In the genomic region with DNA sequence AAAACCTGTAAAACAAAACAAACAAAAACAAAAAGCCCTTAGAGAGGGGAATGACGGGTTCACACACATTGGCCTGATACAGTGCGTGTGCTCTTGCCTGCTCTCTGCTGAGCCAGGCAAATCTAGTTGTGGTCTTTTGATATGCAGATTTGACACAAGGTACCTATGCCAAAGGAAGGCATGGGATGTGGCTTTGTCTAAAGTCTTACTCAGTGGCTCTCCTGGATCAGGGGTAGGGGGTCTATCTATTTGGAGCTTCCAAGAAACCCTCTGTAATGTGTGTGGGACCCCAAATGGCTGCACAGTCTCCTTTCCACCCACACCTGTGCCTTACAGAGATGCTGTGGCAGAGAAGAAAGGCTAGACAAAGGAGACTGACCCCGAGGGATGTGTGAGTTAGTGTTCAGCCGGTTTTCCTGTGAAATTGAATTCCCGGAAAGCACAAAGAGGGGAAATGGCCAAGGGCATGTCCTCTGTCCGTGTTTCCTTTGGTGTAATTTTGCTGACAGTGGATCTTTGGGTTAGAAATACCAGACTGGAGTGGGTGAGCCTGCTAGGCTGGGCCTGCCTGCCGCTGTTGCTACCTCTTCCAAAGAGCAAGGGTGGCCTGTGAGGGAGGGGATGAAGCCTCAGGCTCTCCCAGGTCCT, we compare ENCODE assay signal across 12 mouse cellular contexts.
DNase-seq lines count a peak whose midpoint lies in the region; ATAC-seq and TF ChIP-seq lines count a peak whose summit lies in the region.
"Had no signal": no experiment of that assay in that cellular context is flagged by ENCODE, and none has a peak within 500 bp of the region (broad histone marks: within the 10 kb centered on the region; RNA-seq: fewer than 3 reads in every experiment).

No protein-coding gene starts in this region.

- 63% methylated on average over 7 of the region's 7 CpGs for whole genome bisulfite sequencing in heart, embryonic 14.5 days
- WGBS in lung, embryonic 16.5 days: 66% methylated on average over 7 of the region's 7 CpGs
- 51% methylated on average over 7 of the region's 7 CpGs for WGBS in kidney, embryonic 14.5 days
- 65% methylated on average over 7 of the region's 7 CpGs for WGBS in stomach, embryonic 16.5 days
- 88% methylated on average over 7 of the region's 7 CpGs for WGBS in cerebellum, adult 2 months

- no peak for TF ChIP-seq POLR2A in cerebellum, adult 2 months (IDR thresholded peaks at IDR 0.05; ENCODE audit: borderline replicate concordance, insufficient read depth, low read length)

- TF ChIP-seq CTCF in cerebellum, adult 2 months (IDR thresholded peaks at IDR 0.05; ENCODE audit: borderline replicate concordance, insufficient read depth, low read depth, low read length): no peak

- no peak overlapping the region for H3K4me2 ChIP-seq in heart, embryonic 14.5 days (ENCODE audit: low read length)
- H3K4me2 ChIP-seq in lung, embryonic 16.5 days (ENCODE audit: low read depth, low read length): no peak overlapping the region; the same call in 1 of the 2 replicates
- H3K4me2 ChIP-seq in kidney, embryonic 14.5 days (replicated peaks; ENCODE audit: low read depth, low read length): no peak overlapping the region
- no peak overlapping the region for H3K4me2 ChIP-seq in stomach, embryonic 16.5 days (ENCODE audit: low read depth, low read length)

- no peaks in the 10 kb centered on the region for H3K9me3 ChIP-seq in heart, embryonic 14.5 days (ENCODE audit: control insufficient read depth, low read length)
- no peaks in the 10 kb centered on the region for H3K9me3 ChIP-seq in lung, embryonic 16.5 days (ENCODE audit: control insufficient read depth, low read length)
- no peaks in the 10 kb centered on the region for H3K9me3 ChIP-seq in kidney, embryonic 14.5 days (ENCODE audit: control insufficient read depth, low read length)
- H3K9me3 ChIP-seq in stomach, embryonic 16.5 days (replicated peaks; ENCODE audit: control insufficient read depth, low read length): no peaks in the 10 kb centered on the region

- H3K36me3 ChIP-seq in heart, embryonic 14.5 days (ENCODE audit: control insufficient read depth, insufficient read depth, low read length): no peaks in the 10 kb centered on the region
- no peaks in the 10 kb centered on the region for H3K36me3 ChIP-seq in lung, embryonic 16.5 days (ENCODE audit: control insufficient read depth, insufficient read depth, low read length)
- H3K36me3 ChIP-seq in kidney, embryonic 14.5 days (ENCODE audit: control insufficient read depth, insufficient read depth, low read length): no peaks in the 10 kb centered on the region
- H3K36me3 ChIP-seq in stomach, embryonic 16.5 days (ENCODE audit: control insufficient read depth, insufficient read depth, low read length): no peaks in the 10 kb centered on the region

- no peak; the same call in 1 of the 2 replicates for ATAC-seq in heart, embryonic 14.5 days (ENCODE audit: insufficient number of reproducible peaks, insufficient read depth, low FRiP score, low read depth)
- peak; percentile 76 for ATAC-seq in lung, embryonic 16.5 days (ENCODE audit: low read depth)
- ATAC-seq in kidney, embryonic 14.5 days (ENCODE audit: low FRiP score, low TSS enrichment): no peak
- no peak for ATAC-seq in stomach, embryonic 16.5 days (ENCODE audit: insufficient read depth, low FRiP score)
- ATAC-seq: CD4-positive, CD25-positive, alpha-beta regulatory T cell, adult 4 months had no signal

- H3K9ac ChIP-seq in heart, embryonic 14.5 days (ENCODE audit: low read length): no peak overlapping the region
- H3K9ac ChIP-seq in lung, embryonic 16.5 days (ENCODE audit: low read length): no peak overlapping the region
- no peak overlapping the region for H3K9ac ChIP-seq in kidney, embryonic 14.5 days (ENCODE audit: low read depth, low read length)
- H3K9ac ChIP-seq in stomach, embryonic 16.5 days (ENCODE audit: low read length): no peak overlapping the region

- H3K27ac ChIP-seq in heart, embryonic 14.5 days (replicated peaks in 1 of 2; ENCODE audit: control insufficient read depth in 1 of 2, insufficient read depth in 1 of 2, low read depth in 2 of 2, low read length in 2 of 2): peak overlapping the region; percentile 45 to 58
- H3K27ac ChIP-seq in lung, embryonic 16.5 days (ENCODE audit: low read length): peak overlapping the region; percentile 64
- H3K27ac ChIP-seq in kidney, embryonic 14.5 days (ENCODE audit: low read depth, low read length): peak overlapping the region; percentile 31; the same call in 1 of the 2 replicates
- H3K27ac ChIP-seq in stomach, embryonic 16.5 days (ENCODE audit: low read length): peak overlapping the region; percentile 26; the same call in 1 of the 2 replicates
- H3K27ac ChIP-seq in cerebellum, adult 2 months (ENCODE audit: insufficient read depth, low read length): no peak overlapping the region
- H3K27ac ChIP-seq: layer of hippocampus, adult 2 months; macrophage had no signal

- DNase-seq in heart, adult 9 months (ENCODE audit: low spot score in 2 of 2): no peak
- no peak for DNase-seq in lung, postnatal 14 days
- no peak for DNase-seq in urinary bladder, postnatal 36 days (ENCODE audit: low spot score in 2 of 2)
- DNase-seq in cerebellum, adult 2 months: no peak
- DNase-seq: cerebellum, postnatal 25 days had no signal

- H3K27me3 ChIP-seq in heart, embryonic 14.5 days (ENCODE audit: control insufficient read depth, insufficient read depth, low read length): peaks cover 4% of the 10 kb centered on the region; the same call in 1 of the 2 replicates
- no peaks in the 10 kb centered on the region for H3K27me3 ChIP-seq in lung, embryonic 16.5 days (ENCODE audit: control insufficient read depth, insufficient read depth, low read depth, low read length)
- H3K27me3 ChIP-seq in kidney, embryonic 14.5 days (ENCODE audit: control insufficient read depth, insufficient read depth, low read length): no peaks in the 10 kb centered on the region
- no peaks in the 10 kb centered on the region; the same call in 1 of the 2 replicates for H3K27me3 ChIP-seq in stomach, embryonic 16.5 days (ENCODE audit: control insufficient read depth, insufficient read depth, low read length)
- no peaks in the 10 kb centered on the region for H3K27me3 ChIP-seq in cerebellum, adult 2 months (ENCODE audit: control insufficient read depth, insufficient read depth, low read length)

- no peak overlapping the region for H3K4me3 ChIP-seq in heart, embryonic 14.5 days (ENCODE audit: control insufficient read depth in 1 of 2, insufficient read depth in 1 of 2, low read depth in 1 of 2, low read length in 2 of 2)
- no peak overlapping the region for H3K4me3 ChIP-seq in lung, embryonic 16.5 days (ENCODE audit: low read length)
- no peak overlapping the region for H3K4me3 ChIP-seq in kidney, embryonic 14.5 days (ENCODE audit: low read length)
- H3K4me3 ChIP-seq in stomach, embryonic 16.5 days (replicated peaks; ENCODE audit: low read length): no peak overlapping the region
- no peak overlapping the region for H3K4me3 ChIP-seq in cerebellum, adult 2 months (replicated peaks; ENCODE audit: insufficient read depth, low read depth, low read length)
- H3K4me3 ChIP-seq: layer of hippocampus, adult 2 months had no signal

- peaks cover 0 to 2% of the 10 kb centered on the region in 2 experiments; a peak in 2 of 4 replicates for H3K4me1 ChIP-seq in heart, embryonic 14.5 days (ENCODE audit: control insufficient read depth in 2 of 2, insufficient read depth in 2 of 2, low read length in 2 of 2)
- H3K4me1 ChIP-seq in lung, embryonic 16.5 days (replicated peaks; ENCODE audit: control insufficient read depth, insufficient read depth, low read length): peaks cover 2% of the 10 kb centered on the region; the same call in 1 of the 2 replicates
- no peaks in the 10 kb centered on the region for H3K4me1 ChIP-seq in kidney, embryonic 14.5 days (ENCODE audit: control insufficient read depth, insufficient read depth, low read length)
- H3K4me1 ChIP-seq in stomach, embryonic 16.5 days (ENCODE audit: control insufficient read depth, insufficient read depth, low read length): no peaks in the 10 kb centered on the region
- peaks cover 9% of the 10 kb centered on the region for H3K4me1 ChIP-seq in cerebellum, adult 2 months (ENCODE audit: control insufficient read depth, insufficient read depth, low read length)
